In genomic region chr2:121957216-121957792, GRCm38 (mm10) we compare ENCODE assay signal across 8 mouse cellular contexts. TPM values are rescaled to one million over a fixed set of nuclear protein-coding genes. Genes with fewer than 3 reads are reported as not detected.
DNase-seq lines count a peak whose midpoint lies in the region; ATAC-seq and TF ChIP-seq lines count a peak whose summit lies in the region.

No protein-coding gene starts in this region.

- peaks cover 3% of the 10 kb centered on the region; the same call in 1 of the 2 replicates for H3K36me3 ChIP-seq in lung, embryonic 16.5 days (ENCODE audit: control insufficient read depth, insufficient read depth, low read length)
- H3K36me3 ChIP-seq in intestine, embryonic 16.5 days (ENCODE audit: control insufficient read depth, insufficient read depth, low read length) = no peaks in the 10 kb centered on the region
- 0 out of 2 replicates have a peak, but pooled peaks cover 2% of the 10 kb centered on the region for H3K36me3 ChIP-seq in splenic B cell, adult 2 months (ENCODE audit: control insufficient read depth, insufficient read depth, low read length, poor library complexity, severe bottlenecking)

- H3K4me1 ChIP-seq in lung, embryonic 16.5 days (replicated peaks; ENCODE audit: control insufficient read depth, insufficient read depth, low read length) = peaks cover 16% of the 10 kb centered on the region
- peaks cover 1% of the 10 kb centered on the region; the same call in 1 of the 2 replicates for H3K4me1 ChIP-seq in cortical plate, adult 2 months (ENCODE audit: control insufficient read depth, insufficient read depth, low read length)
- peaks cover 9% of the 10 kb centered on the region for H3K4me1 ChIP-seq in intestine, embryonic 16.5 days (ENCODE audit: control insufficient read depth, insufficient read depth, low read length)

- peak overlapping the region; percentile 65 for H3K4me2 ChIP-seq in lung, embryonic 16.5 days (ENCODE audit: low read depth, low read length)
- H3K4me2 ChIP-seq in intestine, embryonic 16.5 days (ENCODE audit: low read depth, low read length) = peak overlapping the region; percentile 75

- no peak for TF ChIP-seq CTCF in cortical plate, adult 2 months (IDR thresholded peaks at IDR 0.05; ENCODE audit: extremely low read depth, insufficient read depth, low read length)

- no peak for ATAC-seq in lung, embryonic 16.5 days (ENCODE audit: low read depth)
- no peak for ATAC-seq in intestine, embryonic 16.5 days

- H3K27ac ChIP-seq in lung, embryonic 16.5 days (ENCODE audit: low read length) = peak overlapping the region; percentile 92; the same call in 1 of the 2 replicates
- no peak overlapping the region for H3K27ac ChIP-seq in cortical plate, adult 2 months (ENCODE audit: insufficient read depth, low read length)
- 0 out of 2 replicates have a peak overlapping the region, but pooled peaks have one; percentile 94 for H3K27ac ChIP-seq in intestine, embryonic 16.5 days (ENCODE audit: low read length)

- peak overlapping the region; percentile 97 for H3K9ac ChIP-seq in lung, embryonic 16.5 days (ENCODE audit: low read length)
- peak overlapping the region; percentile 89 for H3K9ac ChIP-seq in intestine, embryonic 16.5 days (ENCODE audit: low read depth, low read length)

- peak overlapping the region; percentile 98 for H3K4me3 ChIP-seq in lung, embryonic 16.5 days (ENCODE audit: low read length)
- H3K4me3 ChIP-seq in cortical plate, adult 2 months (ENCODE audit: insufficient read depth, low read length) = peak overlapping the region; percentile 95; the same call in 1 of the 2 replicates
- peak overlapping the region; percentile 72 for H3K4me3 ChIP-seq in intestine, embryonic 16.5 days (ENCODE audit: low read length)

- no peak for DNase-seq in lung, postnatal 25 days (ENCODE audit: low spot score)
- peak; percentile 18 for DNase-seq in splenic B cell, adult 2 months (ENCODE audit: low read depth, low spot score)
- DNase-seq in thymus, postnatal 4 days = no peak
- DNase-seq in kidney, postnatal 25 days = no peak
- DNase-seq in frontal cortex, postnatal 10 days (ENCODE audit: low spot score in 2 of 2) = no peak

- WGBS in lung, embryonic 16.5 days = 3% methylated on average over 8 of the region's 8 CpGs
- WGBS in intestine, embryonic 16.5 days = 5% methylated on average over 8 of the region's 8 CpGs

- no peak for TF ChIP-seq POLR2A in cortical plate, adult 2 months (IDR thresholded peaks at IDR 0.05; ENCODE audit: extremely low read depth, insufficient read depth, low read length)

- no peaks in the 10 kb centered on the region for H3K9me3 ChIP-seq in lung, embryonic 16.5 days (ENCODE audit: control insufficient read depth, low read length)
- H3K9me3 ChIP-seq in intestine, embryonic 16.5 days (ENCODE audit: control insufficient read depth, low read length) = no peaks in the 10 kb centered on the region

- no peaks in the 10 kb centered on the region for H3K27me3 ChIP-seq in lung, embryonic 16.5 days (ENCODE audit: control insufficient read depth, insufficient read depth, low read depth, low read length)
- H3K27me3 ChIP-seq in intestine, embryonic 16.5 days (replicated peaks; ENCODE audit: control insufficient read depth, insufficient read depth, low read length) = no peaks in the 10 kb centered on the region
- H3K27me3 ChIP-seq in splenic B cell, adult 2 months (ENCODE audit: control insufficient read depth, insufficient read depth, low read length, poor library complexity, severe bottlenecking) = no peaks in the 10 kb centered on the region

RNA-seq across cellular contexts. Expression of gene Mageb3, which starts 1.4 kb away (rescaled TPM):
- polyA plus RNA-seq in lung, embryonic 16.5 days (2015; fragmentation: Nextera tagmentation; extraction: Ambion mirVana) = 0.11 and 0.13 TPM in 2 replicates
- 0.27 and 0.51 TPM in 2 replicates for polyA plus RNA-seq in cortical plate, adult 2 months (2012; rRNA removed)
- polyA plus RNA-seq in intestine, embryonic 16.5 days (2015; fragmentation: Nextera tagmentation; extraction: Ambion mirVana) = 0.09 and 0.16 TPM in 2 replicates

RNA-seq across cellular contexts. Expression of gene Ctdspl2, which starts 1.5 kb away (rescaled TPM):
- polyA plus RNA-seq in lung, embryonic 16.5 days (2015; fragmentation: Nextera tagmentation; extraction: Ambion mirVana) = 48.2 and 50.5 TPM in 2 replicates
- polyA plus RNA-seq in cortical plate, adult 2 months (2012; rRNA removed) = 14.7 and 14.8 TPM in 2 replicates
- 31.8 and 34.9 TPM in 2 replicates for polyA plus RNA-seq in intestine, embryonic 16.5 days (2015; fragmentation: Nextera tagmentation; extraction: Ambion mirVana)
